Mouse (Mus musculus) bone marrow macrophage, adult 2 months (primary cell): Measurements from ENCODE around the gene Zbtb42. TPM values are rescaled to one million over a fixed set of nuclear protein-coding genes. Genes with fewer than 3 reads are reported as not detected.
A peak's percentile ranks its signal among the peaks of the same experiment; 100 is the strongest.

Experiments used
- H3K27ac ChIP-seq: 2 replicates; pipeline ENCODE4 v1.5.1; 2012; ENCODE audit warnings: low read depth, low read length; ENCODE audit not compliant: insufficient read depth
- H3K4me1 ChIP-seq: 2 replicates; pipeline ENCODE4 v1.6.1; 2012; ENCODE audit warnings: low read length; ENCODE audit not compliant: control insufficient read depth, insufficient read depth
- H3K4me3 ChIP-seq: 2 replicates; pipeline ENCODE4 v1.5.1; 2012; ENCODE audit warnings: mild to moderate bottlenecking, low read length, moderate library complexity; ENCODE audit not compliant: insufficient read depth
- CTCF ChIP-seq: IDR thresholded peaks from 2 replicates; pipeline ENCODE4 v1.5.1; 2012; ENCODE audit warnings: low read depth, mild to moderate bottlenecking, low read length, moderate library complexity
- POLR2A ChIP-seq: IDR thresholded peaks from 2 replicates; pipeline ENCODE4 v1.6.1; 2012; ENCODE audit warnings: mild to moderate bottlenecking, low read depth, low read length, borderline replicate concordance
- polyA plus RNA-seq: library from polyadenylated mRNA; stranded (reverse); fragments of >200 nt; gene quantifications from 2 replicates; pipeline ENCODE4 v1.2.4, GENCODE M21; 2012; ENCODE audit not compliant: missing spikeins, insufficient read depth, insufficient read length

Gene Zbtb42
- polyA plus RNA-seq, 1 experiment = 9.2 TPM

DNA sequence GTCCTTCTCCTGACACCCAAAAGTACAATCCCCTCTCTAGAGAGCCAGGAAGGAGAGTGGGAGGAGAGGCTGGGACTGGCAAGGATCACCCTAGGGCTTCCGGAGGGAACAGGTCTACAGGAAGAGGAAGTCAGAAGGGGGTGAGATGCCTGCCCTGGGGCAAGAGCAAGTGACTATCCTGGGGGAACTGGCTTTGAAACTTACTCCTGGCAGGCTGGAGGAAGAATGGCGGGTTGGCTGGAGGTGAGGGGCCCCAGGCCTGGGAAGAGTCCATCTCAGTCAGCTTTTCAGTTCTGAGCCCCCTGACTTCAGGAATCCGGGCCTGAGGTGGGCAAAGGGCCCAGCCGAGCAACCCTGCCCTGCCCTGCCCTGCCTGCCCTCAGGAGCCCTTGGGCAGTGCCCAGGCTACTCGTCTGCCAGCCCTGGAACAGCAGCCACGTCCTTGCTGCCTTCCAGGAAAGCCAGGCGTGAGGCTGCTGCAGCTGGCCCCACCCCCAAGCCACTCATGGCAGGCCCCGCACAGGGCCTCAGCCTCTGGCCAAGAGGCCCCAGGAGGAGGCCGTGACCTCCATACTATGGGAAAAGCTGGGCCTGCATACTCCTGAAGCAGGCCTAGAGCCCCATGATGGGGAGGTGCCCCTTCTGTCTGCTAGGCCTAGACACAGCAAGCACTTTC, 7.8 kb upstream of the Zbtb42 start:
- Histone ChIP-seq H3K4me3 (no peak overlapping the region), H3K27ac (peak overlapping the region; percentile 19), H3K4me1 (peaks cover 58% of the 10 kb centered on the region)
- TF ChIP-seq CTCF (no peak), POLR2A (no peak)

GRCm38 (mm10) chr12:112671891-112672290, 6.7 kb upstream of the Zbtb42 start:
- peak overlapping the region; percentile 3; the same call in 1 of the 2 replicates for H3K4me3 ChIP-seq
- H3K4me1 ChIP-seq = peaks cover 52% of the 10 kb centered on the region
- H3K27ac ChIP-seq = no peak overlapping the region
- TF ChIP-seq CTCF (no peak), POLR2A (no peak)

DNA sequence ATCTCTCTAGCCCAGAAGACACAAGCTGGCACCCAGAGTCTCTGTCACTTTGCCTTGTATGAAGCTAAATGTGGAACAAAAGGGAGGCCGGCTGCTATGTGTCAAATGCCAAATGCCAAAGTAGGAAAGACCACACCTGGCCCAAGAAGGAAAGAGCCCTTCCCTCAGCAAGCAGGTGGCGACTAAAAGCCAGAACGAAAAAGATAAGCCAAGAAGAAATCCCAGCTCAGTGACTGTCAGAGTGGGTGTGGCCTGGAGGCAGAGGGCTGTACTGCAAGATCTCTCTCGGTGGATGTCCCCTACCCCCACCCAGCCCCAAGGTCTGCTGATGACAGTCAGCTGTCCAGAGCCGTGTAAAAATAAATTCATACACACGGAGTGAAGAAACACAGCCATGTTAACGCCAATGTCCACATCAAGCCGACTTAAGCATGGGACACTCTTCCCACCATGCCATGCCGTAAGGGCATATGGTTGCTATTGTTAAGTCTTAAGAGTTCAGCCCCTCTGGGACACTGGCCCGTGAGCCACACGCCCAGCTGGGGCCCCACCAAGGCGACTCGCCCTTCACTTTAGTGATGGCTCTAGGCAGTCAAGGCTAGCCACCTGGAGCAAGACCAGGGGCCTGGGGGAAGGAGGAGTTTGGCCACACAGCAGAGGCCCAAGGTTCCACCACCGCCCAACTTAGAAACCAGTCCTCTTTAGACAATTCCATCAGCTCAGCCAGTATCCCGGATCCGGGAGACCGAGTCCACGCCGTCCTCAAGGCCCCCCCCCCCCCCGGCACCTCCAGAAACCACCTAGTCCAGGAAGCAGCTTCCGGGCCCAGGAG, 5.7 kb upstream of the Zbtb42 start:
- no peak for TF ChIP-seq POLR2A
- TF ChIP-seq CTCF = no peak
- H3K4me3 ChIP-seq = peak overlapping the region; percentile 93
- H3K4me1 ChIP-seq = peaks cover 46% of the 10 kb centered on the region
- H3K27ac ChIP-seq = peak overlapping the region; percentile 80

GRCm38 (mm10) chr12:112673576-112674091, 5.0 kb upstream of the Zbtb42 start:
- Histone ChIP-seq H3K27ac (peak overlapping the region; percentile 80), H3K4me3 (peak overlapping the region; percentile 93), H3K4me1 (peaks cover 40% of the 10 kb centered on the region)
- TF ChIP-seq POLR2A = no peak
- TF ChIP-seq CTCF = no peak

- 0 out of 2 replicates have a peak, but pooled peaks have one; percentile 9 for TF ChIP-seq CTCF
- no peak for TF ChIP-seq POLR2A
- Histone ChIP-seq H3K4me1 (peaks cover 33% of the 10 kb centered on the region), H3K4me3 (peak within 1 kb of the TSS; percentile 93), H3K27ac (peak within 1 kb of the TSS; percentile 88)
Observed at GRCm38 (mm10) chr12:112674132-112675011, 4.3 kb upstream of the Zbtb42 start, which contains the start of gene Akt1. Gene Akt1, minus strand, starts transcription at chr12:112674884.

DNA sequence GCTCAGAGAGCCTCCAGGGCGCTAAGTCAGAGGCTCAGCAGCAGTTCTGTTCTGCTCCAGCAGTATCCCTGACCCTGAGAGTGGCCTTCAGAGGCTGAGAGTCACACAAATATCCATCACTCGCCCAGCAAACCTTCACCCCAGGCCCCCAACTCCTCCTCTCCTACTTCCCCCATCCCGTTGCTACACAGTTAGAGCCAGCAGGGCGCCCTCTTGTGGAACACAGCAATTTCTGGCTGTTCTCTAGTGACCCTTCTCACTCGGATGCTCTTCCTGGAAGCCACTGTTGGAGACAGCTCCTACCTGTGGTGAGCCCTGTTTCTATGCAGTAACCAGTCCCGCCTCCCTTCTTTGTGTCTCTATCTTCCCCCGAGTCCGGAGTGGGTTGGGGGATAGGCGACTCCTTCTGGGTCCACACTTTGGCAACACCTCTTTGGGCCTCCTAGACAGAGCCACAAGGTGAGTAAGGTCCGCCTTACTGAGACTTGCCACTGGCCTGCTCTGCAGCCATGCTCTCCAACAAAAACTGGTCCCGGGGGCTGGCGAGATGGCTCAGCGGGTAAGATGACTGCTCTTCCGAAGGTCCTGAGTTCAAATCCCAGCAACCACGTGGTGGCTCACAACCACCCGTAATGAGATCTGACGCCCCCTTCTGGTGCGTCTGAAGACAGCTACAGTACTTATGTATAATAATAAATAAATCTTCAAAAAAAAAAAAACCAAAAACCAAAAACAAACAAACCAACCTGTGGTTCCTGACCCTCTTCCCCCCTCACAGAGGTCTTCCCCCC, 3.2 kb upstream of the Zbtb42 start:
- H3K4me1 ChIP-seq = peaks cover 22% of the 10 kb centered on the region
- TF ChIP-seq CTCF (peak; percentile 61), POLR2A (no peak)
- H3K27ac ChIP-seq = peak overlapping the region; percentile 88
- H3K4me3 ChIP-seq = peak overlapping the region; percentile 93

GRCm38 (mm10) chr12:112677076-112677475, 1.6 kb upstream of the Zbtb42 start:
- TF ChIP-seq POLR2A (no peak), CTCF (no peak)
- H3K4me3 ChIP-seq = no peak overlapping the region
- no peak overlapping the region for H3K27ac ChIP-seq
- H3K4me1 ChIP-seq = peaks cover 6% of the 10 kb centered on the region

GRCm38 (mm10) chr12:112677943-112678554, 579 bp upstream of the Zbtb42 start:
- Histone ChIP-seq H3K4me3 (peak overlapping the region; percentile 77), H3K27ac (no peak overlapping the region), H3K4me1 (no peaks in the 10 kb centered on the region)
- TF ChIP-seq POLR2A (no peak), CTCF (no peak)
